Mouse (Mus musculus) neural tube, embryonic 12.5 days (tissue): ENCODE measurements around the gene Scgn. TPM values are rescaled to one million over a fixed set of nuclear protein-coding genes. Genes with fewer than 3 reads are reported as not detected.

Source experiments
- microRNA-seq: library from miRNA; unstranded; fragments of <30 nt; microRNA quantifications from one replicate; pipeline ENCODE4, GENCODE M21; 2017
- polyA plus RNA-seq: library from polyadenylated mRNA; unstranded; fragments of >200 nt; fragmentation: Nextera tagmentation; extraction: Ambion mirVana; gene quantifications from 2 replicates; pipeline ENCODE4 v1.2.1, GENCODE M21; 2016

The Scgn gene
- polyA plus RNA-seq, 1 experiment from 2014 or later = 0.79 TPM

Small RNA genes within 50 kb of the gene (microRNA-seq; reads per million reads assigned to microRNA genes)
- gene Gm44344 = not detected

Other genes starting within 250 kb of the Scgn start
- 6.8 and 7.4 TPM in 2 replicates for gene Hist1h3c, start 245.6 kb downstream of the Scgn start, polyA plus RNA-seq
- gene Hist1h2bb, start 244.5 kb downstream of the Scgn start, polyA plus RNA-seq = 1.3 and 1.7 TPM in 2 replicates
- 28.5 and 44.2 TPM in 2 replicates for gene Hist1h2ab, start 240.1 kb downstream of the Scgn start, polyA plus RNA-seq
- gene Hist1h3b, start 238.9 kb downstream of the Scgn start, polyA plus RNA-seq = 5.8 and 10.0 TPM in 2 replicates
- gene Hist1h4b, start 234.2 kb downstream of the Scgn start, polyA plus RNA-seq = 4.5 and 6.1 TPM in 2 replicates
- gene Hist1h4a, start 230.0 kb downstream of the Scgn start, polyA plus RNA-seq = 1.0 TPM in 1 of 2 replicates, not detected in the other
- gene Hist1h3a, start 228.8 kb downstream of the Scgn start, polyA plus RNA-seq = 3.5 and 3.6 TPM in 2 replicates
- gene Hist1h1a, start 227.5 kb downstream of the Scgn start, polyA plus RNA-seq = 1.5 and 3.0 TPM in 2 replicates
- gene Trim38, start 221.3 kb downstream of the Scgn start, polyA plus RNA-seq = not detected in 2 replicates
- gene Slc17a2, start 184.2 kb downstream of the Scgn start, polyA plus RNA-seq = not detected in 2 replicates
- gene Slc17a3, start 151.8 kb downstream of the Scgn start, polyA plus RNA-seq = 0.18 TPM in 1 of 2 replicates, not detected in the other
- gene Slc17a1, start 123.5 kb downstream of the Scgn start, polyA plus RNA-seq = not detected in 2 replicates
- gene Slc17a4, start 76.2 kb downstream of the Scgn start, polyA plus RNA-seq = 0.14 and 0.37 TPM in 2 replicates
- gene Hist1h2ba, start 57.1 kb downstream of the Scgn start, polyA plus RNA-seq = not detected in 2 replicates
- not detected in 2 replicates for gene Hist1h2aa, start 56.8 kb downstream of the Scgn start, polyA plus RNA-seq